Mouse (Mus musculus) E14TG2a.4 (cell line): ENCODE measurements at regions not wholly inside any gene's neighbourhood (a gene's known extent, or its start where the extent isn't known, plus 50 kb on each side); places are given as distances from the start of the nearest gene placed in this dataset.

Source experiments
- CTCF ChIP-seq: conservative IDR thresholded peaks from 2 replicates; pipeline ENCODE4 v1.5.1; 2014; ENCODE audit warnings: low read length
- NANOG ChIP-seq: IDR thresholded peaks from 2 replicates; pipeline ENCODE4 v1.6.1; 2014; ENCODE audit warnings: borderline replicate concordance, low read length, mixed read lengths
- POU5F1 ChIP-seq: IDR thresholded peaks from 2 replicates; pipeline ENCODE4 v1.6.1; 2014; ENCODE audit warnings: low read length, borderline replicate concordance

GRCm38 (mm10) chr9:87432072-87432471, 176.7 kb upstream of the Cep162 start:
- no peak for TF ChIP-seq CTCF
- TF ChIP-seq POU5F1 = no peak
- TF ChIP-seq NANOG = no peak
